Mouse (Mus musculus): ENCODE data around the gene Pglyrp1. TPM values are rescaled to one million over a fixed set of nuclear protein-coding genes. Genes with fewer than 3 reads are reported as not detected.
A peak's percentile ranks its signal among the peaks of the same experiment; 100 is the strongest.

Gene Pglyrp1
- polyA plus RNA-seq, 1 experiment: 17.5 TPM

DNA sequence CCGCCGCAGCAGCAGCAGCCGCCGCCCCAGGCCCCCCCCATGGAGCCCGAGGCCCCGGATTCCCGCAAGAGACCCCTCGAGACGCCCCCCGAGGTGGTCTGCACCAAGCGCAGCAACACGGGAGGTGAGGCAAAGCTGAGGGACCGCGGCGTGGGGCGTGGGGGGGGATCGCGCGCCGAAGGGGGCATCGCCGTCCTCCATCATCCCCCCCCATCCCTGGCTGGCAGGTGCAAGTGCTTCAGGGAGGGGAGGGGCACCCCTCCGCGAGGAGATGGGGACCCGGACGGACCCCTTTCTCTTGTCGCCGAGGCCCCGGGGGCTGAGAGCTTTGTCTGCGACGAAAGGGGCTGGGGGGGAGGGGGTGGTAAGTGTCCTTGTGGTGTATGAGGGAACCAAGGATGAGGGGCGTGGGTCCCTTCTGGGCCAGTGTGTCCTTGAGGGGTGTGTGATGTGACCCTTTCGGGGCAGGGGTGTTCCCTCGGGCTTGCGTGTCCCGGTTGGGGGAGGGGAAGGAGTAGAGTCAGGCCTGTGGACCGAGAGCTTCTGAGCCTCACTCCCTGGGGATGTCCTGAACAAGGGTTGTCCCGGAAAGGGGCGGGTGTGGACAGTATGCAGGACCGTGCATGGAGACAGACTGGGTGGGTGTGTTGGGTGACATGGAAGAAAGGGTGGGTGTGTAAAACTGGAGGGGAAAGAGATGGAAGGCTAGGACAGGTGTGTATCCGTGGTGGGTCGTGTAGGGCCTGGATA, 55.1 kb downstream of the Pglyrp1 start:
- DNase-seq (ENCODE audit: extremely low spot score in 1 of 2, low spot score in 1 of 2): peak in 1 of 2 experiments; percentile 37

DNA sequence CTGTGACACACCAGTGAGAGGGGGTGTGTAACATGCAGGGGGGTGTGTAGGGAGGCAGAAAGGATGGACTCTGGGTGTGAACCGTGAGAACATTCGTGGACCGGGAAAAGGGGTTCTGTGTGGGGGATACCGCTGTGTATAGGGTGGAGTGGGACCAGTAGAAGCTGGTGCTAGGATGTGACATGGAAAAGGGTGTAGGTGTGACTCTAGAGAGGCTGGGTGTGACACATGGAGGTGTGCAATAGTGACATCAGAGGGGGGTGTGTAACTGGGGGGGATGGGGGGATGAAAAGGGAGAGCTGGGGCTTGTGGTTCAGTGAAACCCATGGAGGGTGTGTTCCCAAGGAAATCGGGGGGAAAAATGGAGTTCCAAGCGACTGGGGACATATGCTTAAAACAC, 55.8 kb downstream of the Pglyrp1 start:
- no peak for DNase-seq (ENCODE audit: extremely low spot score in 1 of 2, low spot score in 1 of 2)

DNA sequence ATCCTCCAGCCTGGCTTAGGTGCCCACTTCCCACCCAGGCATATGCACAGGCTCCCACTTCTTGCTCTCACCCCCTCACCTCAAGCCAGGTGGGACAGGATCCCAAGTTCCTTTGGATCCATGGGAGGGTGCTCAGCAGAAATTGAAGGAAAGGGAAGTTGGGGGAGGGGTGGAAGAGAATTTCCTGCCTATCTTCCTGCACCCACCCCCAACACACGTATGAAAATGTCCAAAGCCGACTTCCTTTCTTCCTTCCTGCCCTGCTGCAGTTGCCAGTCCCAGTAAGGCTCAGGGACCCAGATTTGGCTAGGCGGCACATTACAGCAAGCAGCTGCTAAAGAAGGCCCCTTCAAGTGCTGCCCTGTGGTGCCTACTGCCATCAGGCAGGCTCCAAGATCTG, 56.6 kb downstream of the Pglyrp1 start:
- peak in 1 of 2 experiments; percentile 19 for DNase-seq (ENCODE audit: extremely low spot score in 1 of 2, low spot score in 1 of 2)

Other genes with a start within 250 kb of the Pglyrp1 start
- 1.4 and 2.6 TPM in 2 replicates for gene Psg21, start 214.6 kb upstream of the Pglyrp1 start, polyA plus RNA-seq (2012; rRNA removed)
- gene Psg20, start 185.1 kb upstream of the Pglyrp1 start, polyA plus RNA-seq (2012; rRNA removed): not detected in 2 replicates
- gene Psg22, start 153.2 kb upstream of the Pglyrp1 start, polyA plus RNA-seq (2012; rRNA removed): 0.16 and 0.36 TPM in 2 replicates
- gene Psg19, start 72.8 kb upstream of the Pglyrp1 start, polyA plus RNA-seq (2012; rRNA removed): 0.20 and 0.59 TPM in 2 replicates
- gene Psg17, start 49.7 kb upstream of the Pglyrp1 start, polyA plus RNA-seq (2012; rRNA removed): 0.18 and 0.38 TPM in 2 replicates
- 2.3 and 3.4 TPM in 2 replicates for gene Mill2, start 31.4 kb upstream of the Pglyrp1 start, polyA plus RNA-seq (2012; rRNA removed)
- 11.7 and 15.4 TPM in 2 replicates for gene Ccdc61, start 39.1 kb downstream of the Pglyrp1 start, polyA plus RNA-seq (2012; rRNA removed)
- 25.0 and 27.0 TPM in 2 replicates for gene Nova2, start 54.6 kb downstream of the Pglyrp1 start, polyA plus RNA-seq (2012; rRNA removed)
- gene Nanos2, start 116.1 kb downstream of the Pglyrp1 start, polyA plus RNA-seq (2012; rRNA removed): 2.9 and 4.1 TPM in 2 replicates
- gene Mypop, start 119.9 kb downstream of the Pglyrp1 start, polyA plus RNA-seq (2012; rRNA removed): 39.9 and 46.2 TPM in 2 replicates
- gene Irf2bp1, start 132.7 kb downstream of the Pglyrp1 start, polyA plus RNA-seq (2012; rRNA removed): 29.0 and 30.5 TPM in 2 replicates
- not detected in 2 replicates for gene Foxa3, start 152.2 kb downstream of the Pglyrp1 start, polyA plus RNA-seq (2012; rRNA removed)
- 118 and 120 TPM in 2 replicates for gene Sympk, start 153.0 kb downstream of the Pglyrp1 start, polyA plus RNA-seq (2012; rRNA removed)
- gene Rsph6a, start 183.4 kb downstream of the Pglyrp1 start, polyA plus RNA-seq (2012; rRNA removed): 0.14 and 0.17 TPM in 2 replicates
- 174 and 178 TPM in 2 replicates for gene Dmwd, start 204.9 kb downstream of the Pglyrp1 start, polyA plus RNA-seq (2012; rRNA removed)
- gene Dmpk, start 212.5 kb downstream of the Pglyrp1 start, polyA plus RNA-seq (2012; rRNA removed): 50.3 and 59.6 TPM in 2 replicates
- gene Six5, start 223.3 kb downstream of the Pglyrp1 start, polyA plus RNA-seq (2012; rRNA removed): 5.4 and 5.7 TPM in 2 replicates
- 1.1 and 1.4 TPM in 2 replicates for gene Gm4969, start 247.0 kb downstream of the Pglyrp1 start, polyA plus RNA-seq (2012; rRNA removed)
- gene Fbxo46, start 248.5 kb downstream of the Pglyrp1 start, polyA plus RNA-seq (2012; rRNA removed): 8.4 and 9.0 TPM in 2 replicates